Mouse (Mus musculus) ovary, adult 10 weeks (tissue): ENCODE data around the gene Gcnt7. TPM values are rescaled to one million over a fixed set of nuclear protein-coding genes. Genes with fewer than 3 reads are reported as not detected.

Source experiments
- polyA plus RNA-seq: library from polyadenylated mRNA; stranded (reverse); fragments of 350-450 nt; fragmentation: Illumina TruSeq; extraction: RNeasy Lipid Tissue Mini Kit (QIAGEN cat#74804); gene quantifications from one replicate; pipeline ENCODE4 v1.2.3, GENCODE M21; 2014

Gene Gcnt7
- not detected for polyA plus RNA-seq

DNA sequence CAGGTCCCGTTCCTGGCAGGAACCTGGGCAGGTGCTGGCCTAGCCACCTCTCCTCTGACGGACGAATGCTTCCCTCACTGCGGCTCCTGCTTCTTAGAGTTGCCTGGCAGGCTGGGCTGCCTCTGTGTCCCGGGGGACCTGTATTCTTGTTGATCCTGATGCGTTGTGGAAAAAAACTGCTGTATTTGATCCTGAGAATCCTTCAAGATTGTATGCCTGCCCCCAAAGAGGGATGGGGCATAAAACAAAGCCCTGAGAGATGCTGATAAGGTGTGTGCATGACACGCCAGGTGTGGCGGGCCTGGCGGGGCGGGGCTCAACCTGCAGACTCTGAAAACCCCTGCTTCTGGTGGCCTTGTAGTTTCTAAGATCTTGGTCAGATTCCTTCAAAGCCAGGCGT is at the start of gene Gcnt7:
TSS of gene Gcnt7 (minus strand) at position 101 of the 400 bp plus-strand sequence.

GRCm38 (mm10) chr2:172472318-172472717 is 13.9 kb upstream of the Gcnt7 start, which contains the start of gene Fam209:
Gene Fam209, plus strand, starts transcription at chr2:172472520.

GRCm38 (mm10) chr2:172439843-172440639 is 18.4 kb downstream of the Gcnt7 start, which contains the start of gene Rtf2:
Gene Rtf2, plus strand, starts transcription at chr2:172440556.

Other genes starting within 250 kb of the Gcnt7 start
- not detected for gene Mc3r, start 210.1 kb downstream of the Gcnt7 start, polyA plus RNA-seq
- 18.0 TPM for gene Fam210b, start 113.0 kb downstream of the Gcnt7 start, polyA plus RNA-seq
- gene Aurka, start 88.1 kb downstream of the Gcnt7 start, polyA plus RNA-seq, result 15.4 TPM
- gene Cstf1, start 87.9 kb downstream of the Gcnt7 start, polyA plus RNA-seq, result 6.7 TPM
- gene Cass4, start 64.8 kb downstream of the Gcnt7 start, polyA plus RNA-seq, result 0.11 TPM
- gene Rtf2, start 18.0 kb downstream of the Gcnt7 start, polyA plus RNA-seq, result 1.9 TPM
- not detected for gene Fam209, start 13.9 kb upstream of the Gcnt7 start, polyA plus RNA-seq
- gene Tfap2c, start 91.0 kb upstream of the Gcnt7 start, polyA plus RNA-seq, result 0.37 TPM